Mouse (Mus musculus): ENCODE data around the gene Stard10. TPM values are rescaled to one million over a fixed set of nuclear protein-coding genes. Genes with fewer than 3 reads are reported as not detected.

The Stard10 gene
- 10 to 100 TPM; 90.2 to 96.6 TPM for total RNA-seq (2021)
- long read RNA-seq, experiment 1, transcript Stard10-201 (7 exons, 1,400 nt), result major isoform, 74 of 105 reads
- long read RNA-seq, experiment 1, partial matches to known transcripts, result 11 of 105 reads
- long read RNA-seq, experiment 1, other reads (novel, unspliced or antisense), result 20 of 105 reads
- long read RNA-seq, experiment 2, transcript Stard10-201 (7 exons, 1,400 nt), result major isoform, 79 of 100 reads
- long read RNA-seq, experiment 2, partial matches to known transcripts, result 6 of 100 reads
- long read RNA-seq, experiment 2, other reads (novel, unspliced or antisense), result 15 of 100 reads

DNA sequence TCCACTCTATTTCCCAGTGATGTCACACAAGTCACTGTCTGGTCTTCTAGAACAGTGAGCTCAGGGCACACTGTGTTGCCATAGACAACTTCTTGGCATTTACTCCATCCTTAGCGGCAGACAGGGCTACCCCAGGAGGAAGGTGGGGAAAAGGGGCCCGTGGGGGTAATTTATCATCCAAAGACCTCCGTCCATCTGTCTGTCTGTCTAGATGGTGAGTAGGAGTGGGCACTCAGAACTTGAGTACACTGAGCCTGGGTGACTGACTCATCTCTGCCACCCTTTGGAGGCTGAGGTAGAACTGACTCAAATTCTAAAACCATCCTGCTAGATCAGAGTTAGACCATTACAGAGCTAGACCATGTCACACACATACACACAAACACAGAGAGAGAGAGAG is at the start of gene Stard10:
Stard10 (plus strand) TSS at position 73 of the 400 bp plus-strand sequence.
- no peak for DNase-seq (ENCODE audit: low spot score in 2 of 2)

DNA sequence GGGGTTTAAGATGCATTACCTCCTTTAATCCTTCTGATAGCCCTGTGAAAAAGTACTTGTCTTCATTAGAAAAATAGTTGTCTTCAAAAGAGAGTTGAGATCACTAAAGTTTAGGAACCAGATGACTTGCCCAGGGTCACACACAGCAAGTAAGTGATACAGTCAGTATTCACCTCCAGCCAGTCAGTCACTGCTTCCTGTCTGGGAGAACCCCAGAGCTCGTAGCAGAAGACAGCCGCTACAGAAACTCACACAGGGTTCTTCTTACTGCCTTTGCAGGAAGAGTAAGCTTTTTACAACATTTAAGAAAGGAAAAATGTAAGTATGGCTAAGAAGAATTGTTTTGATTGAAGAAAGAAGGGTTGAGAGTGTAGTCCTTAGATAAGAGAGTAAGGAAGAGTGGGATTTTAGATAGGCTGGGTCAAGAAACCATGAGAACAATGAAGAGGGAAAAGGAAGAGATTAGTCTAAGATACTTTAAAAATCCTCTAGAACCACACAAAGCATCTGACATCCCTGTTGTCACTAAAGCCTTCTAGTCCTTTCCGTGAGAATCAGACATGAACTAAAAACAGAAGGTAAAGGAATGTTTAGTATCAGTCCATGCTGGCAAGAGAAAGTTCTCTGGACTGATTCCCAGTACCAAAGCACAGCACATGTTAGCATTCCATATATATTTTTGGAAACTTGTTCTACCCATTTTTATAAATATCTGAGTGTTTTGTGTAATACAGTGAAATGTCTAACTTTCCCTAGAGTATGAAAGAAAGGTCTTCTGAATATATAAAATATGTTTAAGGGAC is 49.2 kb upstream of the Stard10 start:
- peak in 1 of 2 experiments; percentile 19 for DNase-seq (ENCODE audit: low spot score in 2 of 2)

DNA sequence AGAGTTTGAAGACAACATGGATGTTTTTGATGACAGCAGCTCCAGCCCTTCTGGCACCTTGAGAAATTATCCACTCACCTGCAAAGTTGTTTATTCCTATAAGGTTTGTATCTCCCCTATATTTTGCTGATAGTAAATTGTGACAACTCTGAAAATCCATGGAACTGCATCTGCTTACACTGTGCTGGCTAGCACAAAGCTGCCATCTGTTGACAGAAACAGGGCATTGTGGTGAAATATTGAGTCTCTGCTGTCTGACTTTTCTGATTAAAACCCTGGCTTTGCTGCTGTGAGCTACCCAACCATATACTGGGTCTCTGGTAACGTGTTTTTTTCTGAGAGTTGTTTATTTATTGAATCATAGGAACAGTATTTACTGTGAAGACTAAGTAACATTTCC is 45.3 kb upstream of the Stard10 start:
- DNase-seq (ENCODE audit: low spot score in 2 of 2), result no peak

DNA sequence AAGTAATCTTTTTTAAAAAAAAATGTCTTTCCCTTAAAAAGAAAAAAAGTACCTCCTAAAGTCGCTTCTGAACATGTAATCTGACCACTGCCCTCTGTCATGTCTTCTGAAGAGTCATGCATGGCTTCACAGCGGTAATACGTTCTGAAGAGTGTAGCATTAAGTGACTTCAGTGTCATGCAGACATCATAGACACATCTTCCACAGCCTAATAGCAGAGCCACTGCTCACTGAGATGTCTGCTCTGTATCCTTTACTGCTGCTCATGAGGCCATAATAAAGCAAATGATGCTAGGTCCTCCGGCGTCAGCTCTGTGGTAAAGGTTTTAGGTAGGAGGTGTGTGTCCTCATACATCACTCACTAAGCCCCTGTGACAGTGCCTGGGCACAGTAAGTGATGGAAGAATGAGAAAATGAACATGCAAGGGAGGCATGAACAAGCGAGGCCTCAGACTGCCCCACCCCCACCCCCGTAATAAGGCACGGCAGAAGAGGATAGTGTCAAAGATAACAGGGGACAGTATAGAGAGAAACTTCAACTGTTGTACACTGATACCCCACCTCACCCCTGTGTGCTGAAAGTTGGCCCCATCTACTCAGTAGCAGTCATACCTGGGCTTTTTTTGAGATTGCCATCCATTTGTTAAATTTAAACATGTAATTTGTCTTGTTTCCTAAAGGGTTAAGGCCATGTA is 44.3 kb upstream of the Stard10 start:
- DNase-seq (ENCODE audit: low spot score in 2 of 2), result no peak

DNA sequence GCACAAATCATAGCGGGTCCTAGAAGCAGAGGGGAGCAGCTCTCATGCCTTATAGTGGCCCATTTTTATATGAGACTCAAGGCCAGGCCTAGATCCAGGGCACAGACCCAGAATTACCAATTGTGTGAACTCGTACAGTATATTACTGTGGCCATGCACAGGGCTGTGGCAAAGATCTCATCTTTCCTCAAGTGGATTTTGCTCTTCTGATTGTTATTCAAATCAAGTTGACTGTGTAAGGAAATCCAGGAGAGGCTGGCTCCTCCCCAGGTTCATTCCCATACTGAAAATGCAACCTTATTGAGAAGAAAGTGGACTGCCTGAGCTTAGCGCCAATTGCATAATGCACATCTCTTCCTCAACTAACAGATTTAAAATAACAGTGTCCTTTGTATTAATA is 34.2 kb upstream of the Stard10 start:
- no peak for DNase-seq (ENCODE audit: low spot score in 2 of 2)

DNA sequence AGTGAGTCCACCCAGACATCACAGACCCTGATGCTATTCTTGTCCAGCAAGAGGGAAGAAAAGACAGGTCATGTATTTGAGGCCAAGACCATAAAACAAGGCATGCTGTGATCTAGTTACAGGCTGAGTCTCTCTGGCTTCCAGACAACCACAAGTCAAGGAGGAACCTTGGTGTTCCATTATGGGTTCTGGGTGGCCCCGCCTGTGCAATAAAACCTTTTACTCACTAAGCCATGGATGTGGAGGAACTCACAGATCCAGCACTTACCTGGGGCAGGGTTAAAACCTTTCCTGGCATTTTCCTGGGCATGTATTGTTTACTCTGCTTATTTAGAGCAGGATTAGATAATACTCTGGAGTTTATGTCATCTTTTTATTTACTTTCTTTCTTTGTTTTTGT is 32.4 kb upstream of the Stard10 start:
- no peak for DNase-seq (ENCODE audit: low spot score in 2 of 2)

DNA sequence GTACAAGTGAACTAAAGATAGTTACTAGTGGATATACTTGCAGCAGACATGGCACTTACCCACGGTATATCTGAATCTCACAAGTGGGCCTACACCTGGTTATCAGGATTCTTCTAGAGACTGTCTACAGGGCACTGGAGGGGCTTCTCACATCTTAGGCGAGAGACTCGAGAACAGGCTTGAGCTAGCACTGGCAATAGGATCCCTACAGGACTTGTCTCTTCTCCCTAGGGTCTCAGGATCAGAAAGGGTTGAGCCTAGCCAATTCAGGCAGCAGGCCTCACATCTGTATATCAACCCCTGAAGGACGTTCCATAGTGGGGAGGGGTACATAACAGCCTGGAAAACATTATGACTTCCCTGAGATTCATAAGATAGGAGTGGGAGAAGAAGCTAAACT is 30.0 kb upstream of the Stard10 start:
- DNase-seq (ENCODE audit: low spot score in 2 of 2), result no peak

DNA sequence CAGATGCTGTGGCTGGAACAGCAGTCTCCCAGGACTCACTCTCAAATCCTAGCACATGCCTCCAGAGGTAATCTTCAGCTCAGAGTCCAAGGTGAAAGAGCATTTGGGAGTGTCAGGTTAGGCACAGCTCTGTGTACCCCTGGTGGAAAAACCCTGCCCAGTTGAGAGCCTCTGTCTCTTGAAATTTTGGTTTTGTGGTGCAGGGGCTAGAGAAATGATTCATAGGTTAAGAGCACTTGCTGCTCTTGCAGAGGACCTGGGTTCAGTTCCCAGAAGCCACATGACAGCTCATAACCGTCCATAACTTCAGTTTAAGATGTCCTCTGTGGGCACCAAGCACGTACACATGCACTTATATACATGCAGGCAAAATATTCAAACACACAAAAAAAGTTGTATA is 29.1 kb upstream of the Stard10 start:
- DNase-seq (ENCODE audit: low spot score in 2 of 2), result no peak

DNA sequence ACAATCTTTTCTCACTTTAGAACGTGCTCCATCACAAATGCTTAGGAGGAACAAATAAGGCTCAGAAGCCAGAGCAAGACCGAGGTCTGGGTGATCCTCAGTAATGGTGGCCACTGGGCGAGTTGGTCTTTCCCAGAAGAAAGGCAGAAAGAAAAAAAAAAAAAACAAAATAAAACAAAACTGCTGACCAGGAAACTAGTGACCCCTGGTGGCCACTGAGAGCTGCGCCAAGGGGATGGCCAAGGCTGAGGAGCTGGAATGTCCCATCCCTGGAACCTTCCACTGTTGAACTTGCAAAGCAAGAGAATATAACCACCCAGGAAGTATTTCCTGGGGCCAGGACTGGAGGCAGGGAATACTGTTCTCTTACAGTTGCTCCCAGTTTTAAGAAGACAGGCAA is 28.4 kb upstream of the Stard10 start:
- peak; percentile 55 to 62 for DNase-seq (ENCODE audit: low spot score in 2 of 2)

DNA sequence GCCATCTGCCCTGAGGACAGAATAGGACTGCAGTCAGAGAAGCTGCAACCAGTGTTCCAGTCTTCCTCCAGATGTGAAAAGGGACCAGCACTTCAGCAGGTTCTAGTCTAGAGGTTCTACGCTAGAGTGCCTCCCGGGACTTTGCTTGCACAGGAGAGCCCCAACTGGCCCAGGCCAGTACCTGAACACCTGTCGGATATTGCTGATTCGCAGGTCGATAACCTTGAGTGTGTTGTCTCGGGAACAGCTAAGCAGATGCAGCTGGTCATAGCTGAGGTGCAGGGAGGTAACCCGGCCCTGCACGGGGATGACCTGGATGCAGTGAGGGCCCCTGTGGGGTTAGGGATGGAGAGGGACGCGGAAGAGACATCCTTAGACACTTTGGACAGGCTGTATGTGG is 26.5 kb upstream of the Stard10 start:
- DNase-seq (ENCODE audit: low spot score in 2 of 2), result no peak

DNA sequence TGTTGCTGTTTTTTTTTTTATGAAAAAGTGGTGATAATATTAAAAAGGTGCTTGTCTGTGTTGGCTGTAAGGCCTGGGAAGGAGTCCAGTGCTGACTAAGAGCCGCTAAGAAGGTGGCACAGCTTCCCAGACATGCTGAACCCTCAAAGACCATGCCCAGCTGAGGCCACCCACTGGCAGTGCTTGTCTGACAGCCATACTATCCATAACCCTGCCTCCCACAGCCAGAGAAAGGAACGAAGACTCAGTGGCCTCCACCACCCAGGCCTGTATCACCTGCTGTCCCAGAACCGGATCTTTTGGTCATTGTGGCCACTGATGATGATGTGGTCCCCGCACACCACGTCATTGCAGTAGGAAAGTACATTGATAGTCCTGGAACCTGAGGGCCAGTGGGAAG is 25.7 kb upstream of the Stard10 start:
- no peak for DNase-seq (ENCODE audit: low spot score in 2 of 2)

DNA sequence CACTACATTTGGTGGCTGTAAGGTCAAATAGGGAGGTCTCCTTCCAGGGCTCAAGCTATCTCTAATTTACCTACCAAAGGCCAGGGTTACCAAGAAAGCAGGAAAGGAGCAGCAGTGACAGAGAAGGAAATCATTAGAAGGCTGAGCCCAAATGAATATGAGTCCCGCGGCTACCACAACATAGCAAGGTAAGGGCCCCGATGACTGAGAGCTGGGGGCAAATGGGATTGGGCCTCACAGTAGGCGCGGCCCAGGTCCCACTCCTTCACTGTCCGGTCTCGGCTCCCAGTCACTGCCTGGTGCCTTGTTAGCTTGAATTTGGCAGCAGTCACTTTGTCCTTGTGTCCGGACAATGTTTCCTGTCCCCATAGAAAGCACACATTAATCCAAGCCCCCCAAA is 25.2 kb upstream of the Stard10 start:
- DNase-seq (ENCODE audit: low spot score in 2 of 2), result no peak

DNA sequence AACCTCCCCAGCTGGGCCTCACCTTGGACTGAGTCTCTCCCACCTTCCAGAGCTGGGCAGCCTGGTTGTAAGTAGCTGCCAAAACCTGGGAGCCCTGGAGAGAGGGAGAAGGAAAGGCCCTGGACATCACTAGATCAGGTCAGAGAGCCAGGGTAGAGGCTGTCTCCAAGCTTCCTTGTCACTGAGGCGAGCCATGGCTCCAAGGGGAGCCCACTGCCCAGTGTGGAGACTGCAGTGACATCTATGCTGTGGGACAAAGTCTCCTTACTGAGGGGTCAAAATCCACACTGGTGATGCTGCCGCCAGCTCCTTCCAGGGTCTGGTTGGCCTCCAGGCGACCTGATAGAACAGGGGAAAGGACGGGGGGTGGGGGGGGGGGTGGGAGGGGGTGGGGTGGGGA is 24.8 kb upstream of the Stard10 start:
- DNase-seq (ENCODE audit: low spot score in 2 of 2), result no peak

DNA sequence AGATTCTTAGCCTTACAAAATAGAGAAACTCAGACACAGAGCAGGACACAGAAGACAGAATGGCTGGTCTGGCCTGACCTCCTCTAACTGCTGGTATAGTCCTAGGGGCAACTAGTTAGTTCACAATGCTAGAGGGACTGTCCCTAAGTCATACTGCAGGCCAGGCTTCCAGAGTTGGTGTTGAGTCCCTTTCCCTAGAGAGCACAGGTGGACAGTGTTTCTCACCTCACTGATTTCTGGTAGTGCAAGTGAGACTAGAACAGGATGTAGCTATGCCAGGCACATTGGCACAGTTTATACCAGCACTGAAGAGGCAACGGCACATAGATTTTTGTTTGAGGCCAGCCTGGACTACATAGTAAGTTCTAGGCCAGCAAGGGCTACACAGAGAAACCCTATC is 24.2 kb upstream of the Stard10 start:
- no peak for DNase-seq (ENCODE audit: low spot score in 2 of 2)

DNA sequence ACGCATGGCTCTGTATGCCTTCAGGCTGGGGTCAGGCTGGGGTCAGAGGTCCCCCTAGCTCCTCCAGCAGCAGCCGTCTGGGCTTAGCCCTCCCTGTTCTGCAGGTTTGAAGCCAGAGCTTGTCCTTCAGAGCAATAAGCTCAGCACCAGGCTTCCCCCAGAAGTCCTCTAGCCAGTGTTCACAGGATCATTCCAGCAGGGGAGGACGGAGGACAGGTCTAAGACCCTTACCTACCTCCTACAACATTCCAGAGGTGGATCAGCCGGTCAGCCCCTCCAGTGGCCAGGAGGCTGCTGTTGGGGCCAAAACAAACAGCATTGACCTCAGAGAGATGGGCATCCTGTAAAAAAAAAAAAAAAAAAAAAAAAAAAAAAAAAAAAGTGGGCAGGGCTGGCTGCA is 23.7 kb upstream of the Stard10 start:
- no peak for DNase-seq (ENCODE audit: low spot score in 2 of 2)

DNA sequence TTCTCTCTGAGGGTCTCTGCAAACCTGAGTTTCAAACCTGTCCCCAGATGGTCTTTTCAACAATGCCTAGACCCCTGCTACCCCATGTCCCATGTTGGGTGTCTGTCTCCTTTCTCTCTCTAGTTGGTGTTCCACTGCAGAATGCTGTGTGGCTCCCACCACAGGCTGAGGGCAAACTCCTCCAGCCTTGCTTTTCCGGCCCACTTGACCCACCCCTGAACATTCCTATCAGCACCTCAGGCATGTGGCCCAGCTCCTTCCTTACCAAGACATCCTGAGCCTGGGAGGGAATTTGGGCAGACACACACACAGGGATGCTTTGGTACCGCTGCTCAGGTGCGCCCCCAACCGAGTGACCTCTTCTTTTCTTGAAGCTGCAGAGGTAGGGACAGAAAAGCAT is 23.3 kb upstream of the Stard10 start:
- DNase-seq (ENCODE audit: low spot score in 2 of 2), result no peak

DNA sequence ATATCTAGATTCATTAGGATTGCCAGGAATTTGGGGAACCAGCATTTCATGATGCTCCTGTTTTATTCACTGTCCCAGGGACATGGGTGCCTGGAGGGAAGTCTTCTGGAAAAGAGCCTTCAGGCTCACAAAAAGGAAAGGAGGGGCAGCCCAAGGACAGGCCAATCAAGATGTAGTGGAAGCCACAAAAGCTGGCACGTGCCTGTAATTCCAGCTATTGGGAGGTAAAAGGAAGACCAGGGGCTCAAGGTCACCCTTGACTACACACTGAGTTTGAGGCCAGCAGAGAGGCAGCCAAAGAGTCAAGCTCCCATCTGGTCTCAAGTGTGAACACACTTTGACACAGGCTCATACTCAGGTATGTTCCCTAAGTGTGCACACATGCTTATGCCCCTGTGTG is 21.4 kb upstream of the Stard10 start:
- DNase-seq (ENCODE audit: low spot score in 2 of 2), result no peak

DNA sequence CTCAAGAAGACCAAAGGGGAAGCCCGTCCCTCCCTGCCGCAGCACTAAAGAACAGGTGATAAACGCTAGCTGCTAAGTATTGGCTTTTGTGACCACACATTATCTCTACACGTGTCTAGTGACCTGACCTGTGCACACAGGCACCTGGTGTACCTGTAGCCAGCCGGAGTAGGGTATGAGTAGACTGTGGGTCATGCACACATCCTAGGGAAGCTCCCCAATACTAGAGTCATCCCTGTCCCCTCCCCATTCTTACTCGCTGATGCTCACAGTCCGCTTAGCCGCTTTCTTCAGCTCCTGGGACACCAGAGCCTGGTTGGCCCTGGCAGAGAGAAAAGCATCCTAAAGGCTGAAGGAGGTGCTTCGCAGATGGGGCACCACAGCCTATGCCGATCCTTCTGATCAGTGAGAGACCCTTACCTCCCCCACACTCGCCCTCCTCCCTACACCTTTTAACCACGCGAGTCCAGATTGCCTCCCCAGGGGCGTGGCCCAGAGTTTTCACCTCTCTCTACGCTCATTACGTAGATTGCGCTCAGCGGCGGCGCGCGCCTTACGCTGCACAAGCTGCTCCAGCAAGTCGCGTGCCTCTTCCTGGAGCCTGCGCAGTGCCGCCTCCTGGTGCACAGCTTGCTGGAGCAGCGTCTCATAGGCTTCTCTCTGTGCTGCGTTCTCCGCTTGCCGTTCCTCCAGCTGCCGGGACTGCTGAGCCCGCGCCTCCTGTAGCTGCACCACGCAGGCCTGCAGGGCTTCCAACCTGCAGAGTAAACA is 20.4 kb upstream of the Stard10 start:
- peak; percentile 90 to 91 for DNase-seq (ENCODE audit: low spot score in 2 of 2)

DNA sequence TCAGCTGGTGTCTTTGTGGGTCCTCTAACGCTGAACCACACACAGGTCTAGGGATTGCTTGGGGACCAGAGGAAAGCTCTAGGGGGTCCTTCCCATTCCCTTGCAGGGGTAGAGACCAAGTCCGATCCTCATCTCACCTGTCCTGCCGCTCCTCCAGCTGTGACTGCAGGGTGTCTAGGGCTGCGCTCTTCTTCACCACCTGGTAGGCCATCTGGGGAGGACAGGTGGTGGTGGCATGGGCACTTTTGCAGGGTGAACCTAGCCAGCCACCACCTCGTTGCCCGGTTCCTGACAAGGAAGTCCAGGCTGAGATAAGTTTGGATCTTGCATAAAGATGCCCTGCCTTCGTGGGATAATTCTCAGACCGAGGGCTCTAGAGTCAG is 19.9 kb upstream of the Stard10 start:
- DNase-seq (ENCODE audit: low spot score in 2 of 2), result no peak

DNA sequence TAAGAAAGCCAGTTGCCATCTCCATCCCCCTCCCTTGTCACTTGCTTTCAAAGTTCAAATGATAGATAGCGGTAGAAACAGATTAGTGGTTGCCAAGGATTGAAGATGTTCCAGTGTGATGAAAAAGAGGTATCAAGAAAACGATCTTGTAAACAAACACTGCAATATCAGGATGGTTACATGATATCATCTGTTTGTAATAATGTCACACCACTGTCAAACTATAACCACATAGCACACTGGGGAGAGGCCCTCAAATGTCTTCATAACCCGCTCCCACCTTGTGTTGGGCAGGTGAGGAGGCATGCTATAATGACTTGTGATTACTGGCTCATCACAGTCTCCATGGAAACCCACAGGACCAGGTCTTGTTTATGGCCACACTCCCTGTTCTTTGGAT is 18.5 kb upstream of the Stard10 start:
- no peak for DNase-seq (ENCODE audit: low spot score in 2 of 2)

DNA sequence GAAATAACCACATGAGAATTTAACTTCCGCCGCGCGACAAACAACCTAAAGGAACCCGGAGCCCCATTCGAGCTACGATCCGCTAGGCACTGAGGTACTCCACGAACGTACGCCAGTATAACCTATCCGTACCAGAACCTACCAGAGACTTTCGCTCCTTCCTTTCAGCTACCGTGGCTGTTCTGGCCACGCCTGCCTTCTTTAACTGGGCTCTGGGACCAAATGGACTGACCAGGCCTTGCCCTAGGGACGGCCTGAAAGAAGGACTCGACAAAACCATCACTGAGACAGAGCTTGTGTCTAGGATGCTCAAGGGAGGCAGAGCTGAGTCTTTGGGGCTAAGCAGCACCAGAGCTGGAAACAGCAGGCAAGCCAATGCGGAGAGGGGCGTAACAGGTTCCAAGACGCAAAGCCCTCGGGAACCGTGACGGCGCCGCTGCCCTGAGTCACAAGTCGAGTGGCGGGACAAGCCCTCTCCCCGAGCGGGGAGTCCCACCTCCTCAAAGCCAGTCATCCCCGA is 15.5 kb upstream of the Stard10 start:
- DNase-seq (ENCODE audit: low spot score in 2 of 2), result peak; percentile 25 to 36
